Mouse (Mus musculus) heart, postnatal 14 days (tissue): ENCODE results near the gene Sec62. TPM values are rescaled to one million over a fixed set of nuclear protein-coding genes. Genes with fewer than 3 reads are reported as not detected.
"Not testable (repeated sequence)": the region's sequence is repeated elsewhere in the genome, so short reads cannot be mapped to it uniquely, and the experiment has no call there.

Experiments
- DNase-seq, 2 experiments: peaks; one replicate each; pipeline ENCODE4 v3.0.0; 2021 to 2022
- intact Hi-C: fragments of 180-260 bp; cut with DNase I; formaldehyde crosslinking; loops from one replicate; pipeline ENCODE4 v1.15.1; 2025
- total RNA-seq, 2 experiments: library from RNA; stranded (reverse); gene quantifications; 2 replicates each; pipeline ENCODE4 v1.2.3; 2021

The Sec62 gene
- total RNA-seq, 2 experiments from 2014 or later = 43.9 to 44.2 TPM

- intact Hi-C loops = no loop called here
- no peak for DNase-seq
These were observed 29.5 kb downstream of the Sec62 start for GRCm38 (mm10) chr3:30822163-30822562.

GRCm38 (mm10) chr3:30826069-30826468 is 33.4 kb downstream of the Sec62 start:
- intact Hi-C loops = no loop called here
- DNase-seq = no peak

- DNase-seq = no peak
- intact Hi-C loops = no loop called here
These were observed 39.4 kb downstream of the Sec62 start for GRCm38 (mm10) chr3:30831848-30832606.

- intact Hi-C loops = no loop called here
- DNase-seq = no peak
These were observed 40.6 kb downstream of the Sec62 start for GRCm38 (mm10) chr3:30833254-30833653.

- DNase-seq = no peak
- intact Hi-C loops = no loop called here
These were observed 53.1 kb downstream of the Sec62 start for GRCm38 (mm10) chr3:30845755-30846154.

GRCm38 (mm10) chr3:30847413-30847812 is 54.7 kb downstream of the Sec62 start:
- DNase-seq = no peak
- intact Hi-C loops = no loop called here

GRCm38 (mm10) chr3:30851422-30851821 is 58.7 kb downstream of the Sec62 start:
- DNase-seq = no peak
- intact Hi-C loops = no loop called here

GRCm38 (mm10) chr3:30853596-30853995 is 60.9 kb downstream of the Sec62 start:
- intact Hi-C loops = no loop called here
- DNase-seq = no peak

- intact Hi-C loops = loop anchor here (5.0 kb wide), 1 partner anchor 116 kb away; no protein-coding TSS in a partner anchor
- peak; percentile 70 to 77 for DNase-seq
These were observed 63.2 kb downstream of the Sec62 start, which contains the start of gene Gpr160 for GRCm38 (mm10) chr3:30855604-30856458. TSS of gene Gpr160 (plus strand) at chr3:30855950.

GRCm38 (mm10) chr3:30859599-30859998 is 66.9 kb downstream of the Sec62 start:
- intact Hi-C loops = loop anchor here (5.0 kb wide), 1 partner anchor 113 kb away; no protein-coding TSS in a partner anchor

GRCm38 (mm10) chr3:30860705-30861104 is 68.0 kb downstream of the Sec62 start:
- no peak for DNase-seq
- intact Hi-C loops = no loop called here

More at GRCm38 (mm10) chr3:30859599-30859998, 66.9 kb downstream of the Sec62 start:
- DNase-seq = not testable (repeated sequence)

GRCm38 (mm10) chr3:30863712-30864435 is 71.2 kb downstream of the Sec62 start:
- no peak for DNase-seq
- intact Hi-C loops = no loop called here

- no peak for DNase-seq
- intact Hi-C loops = no loop called here
These were observed 72.0 kb downstream of the Sec62 start for GRCm38 (mm10) chr3:30864640-30865039.

- intact Hi-C loops = no loop called here
- DNase-seq = no peak
These were observed 75.5 kb downstream of the Sec62 start for GRCm38 (mm10) chr3:30868176-30868575.

GRCm38 (mm10) chr3:30868625-30869024 is 76.0 kb downstream of the Sec62 start:
- intact Hi-C loops = no loop called here
- no peak for DNase-seq

- intact Hi-C loops = no loop called here
- DNase-seq = no peak
These were observed 77.3 kb downstream of the Sec62 start for GRCm38 (mm10) chr3:30869995-30870394.

Other genes with a start within 250 kb of the Sec62 start
- gene Mecom, start 244.9 kb upstream of the Sec62 start, total RNA-seq = 10 to 100 TPM; 21.8 to 28.1 TPM
- gene Actrt3, start 192.9 kb upstream of the Sec62 start, total RNA-seq = not detected
- gene Mynn, start 190.8 kb upstream of the Sec62 start, total RNA-seq = 10 to 100 TPM; 13.9 to 18.4 TPM
- gene Lrriq4, start 148.4 kb upstream of the Sec62 start, total RNA-seq = not detected
- not detected for gene Lrrc34, start 145.0 kb upstream of the Sec62 start, total RNA-seq
- gene Lrrc31, start 93.0 kb upstream of the Sec62 start, total RNA-seq = under 1 TPM in 1 of 2 experiments, not detected in 1; 0.33 TPM
- not detected for gene Samd7, start 46.6 kb upstream of the Sec62 start, total RNA-seq
- gene Gpr160, start 63.1 kb downstream of the Sec62 start, total RNA-seq = 1 to 10 TPM; 1.3 to 2.3 TPM
- 10 to 100 TPM; 17.4 to 20.7 TPM for gene Phc3, start 176.5 kb downstream of the Sec62 start, total RNA-seq
- gene Prkci, start 202.9 kb downstream of the Sec62 start, total RNA-seq = 10 to 100 TPM; 17.6 to 18.0 TPM